Mouse (Mus musculus) heart, embryonic 16.5 days (tissue): ENCODE data around the gene Htr2a. TPM values are rescaled to one million over a fixed set of nuclear protein-coding genes. Genes with fewer than 3 reads are reported as not detected.

ENCODE experiments used
- ATAC-seq: fragments of 200-750 bp; cut with Nextera tagmentation; replicated peaks from 2 replicates; pipeline ENCODE4 v1.8.0; 2017; ENCODE audit warnings: moderate number of reproducible peaks; ENCODE audit not compliant: insufficient read depth, low FRiP score; ENCODE audit errors: extremely low read depth
- H3K27ac ChIP-seq: fragments of 300-500 bp; sonication (generic); 2 replicates; pipeline ENCODE4 v1.5.1; 2014; ENCODE audit warnings: mild to moderate bottlenecking, low read length, control low read depth, moderate library complexity
- H3K27me3 ChIP-seq: fragments of 300-500 bp; sonication (generic); 2 replicates; pipeline ENCODE4 v1.6.1; 2014; ENCODE audit warnings: low read length, mixed read lengths; ENCODE audit not compliant: control insufficient read depth, insufficient read depth
- H3K36me3 ChIP-seq: fragments of 300-500 bp; sonication (generic); 2 replicates; pipeline ENCODE4 v1.6.1; 2014; ENCODE audit not compliant: control insufficient read depth, insufficient read depth
- H3K4me1 ChIP-seq: fragments of 300-500 bp; sonication (generic); 2 replicates; pipeline ENCODE4 v1.6.1; 2014; ENCODE audit warnings: low read length, mixed read lengths; ENCODE audit not compliant: control insufficient read depth, insufficient read depth
- H3K4me2 ChIP-seq: fragments of 300-500 bp; sonication (generic); 2 replicates; pipeline ENCODE4 v1.6.1; 2014; ENCODE audit warnings: low read depth, mild to moderate bottlenecking, control low read depth, low read length
- H3K4me3 ChIP-seq: fragments of 300-500 bp; sonication (generic); 2 replicates; pipeline ENCODE4 v1.5.1; 2014; ENCODE audit warnings: mild to moderate bottlenecking, control low read depth, low read length
- H3K9ac ChIP-seq: fragments of 300-500 bp; sonication (generic); 2 replicates; pipeline ENCODE4 v1.6.1; 2014; ENCODE audit warnings: low read length, control low read depth
- H3K9me3 ChIP-seq: fragments of 300-500 bp; sonication (generic); replicated peaks from 2 replicates; pipeline ENCODE4 v1.6.1; 2016; ENCODE audit warnings: low read length; ENCODE audit not compliant: control insufficient read depth
- WGBS: fragments of 180-500 bp; shearing (Covaris S2); extraction: QIAGEN DNeasy Blood & Tissue Kit; methylation state at CpG from one replicate; pipeline ENCODE4 v1.1.7; 2014; 5-methylcytosine and 5-hydroxymethylcytosine counted together
- polyA plus RNA-seq: library from polyadenylated mRNA; unstranded; fragments of >200 nt; fragmentation: Nextera tagmentation; extraction: Ambion mirVana; gene quantifications from 2 replicates; pipeline ENCODE4 v1.2.1, GENCODE M21; 2015

Htr2a gene
- polyA plus RNA-seq, result 0.79 and 0.88 TPM in 2 replicates

GRCm38 (mm10) chr14:74640819-74641381 lies at the start of gene Htr2a:
TSS of gene Htr2a (plus strand) at chr14:74640840.
- Histone ChIP-seq H3K27me3 (no peaks in the 10 kb centered on the region), H3K36me3 (no peaks in the 10 kb centered on the region), H3K4me2 (peak within 1 kb of the TSS; percentile 80), H3K4me3 (peak within 1 kb of the TSS; percentile 63), H3K9ac (peak within 1 kb of the TSS; percentile 63), H3K9me3 (no peaks in the 10 kb centered on the region), H3K4me1 (peaks cover 15% of the 10 kb centered on the region), H3K27ac (peak within 1 kb of the TSS; percentile 1; the same call in 1 of the 2 replicates)
- under 1% methylated on average over 20 of the region's 20 CpGs for WGBS
- no peak; the same call in 1 of the 2 replicates for ATAC-seq

GRCm38 (mm10) chr14:74601333-74602087 lies 39.1 kb upstream of the Htr2a start:
- H3K9me3 ChIP-seq, result no peaks in the 10 kb centered on the region
- no peak overlapping the region for H3K4me2 ChIP-seq
- H3K36me3 ChIP-seq, result no peaks in the 10 kb centered on the region
- no peak overlapping the region for H3K4me3 ChIP-seq
- no peaks in the 10 kb centered on the region for H3K27me3 ChIP-seq
- H3K27ac ChIP-seq, result no peak overlapping the region
- no peaks in the 10 kb centered on the region for H3K4me1 ChIP-seq
- H3K9ac ChIP-seq, result no peak overlapping the region
- WGBS, result 65% methylated on average over 5 of the region's 5 CpGs
- no peak for ATAC-seq

GRCm38 (mm10) chr14:74602543-74602942 lies 38.1 kb upstream of the Htr2a start:
- WGBS, result 40% methylated on average over 7 of the region's 7 CpGs
- H3K36me3 ChIP-seq, result no peaks in the 10 kb centered on the region
- no peak overlapping the region for H3K4me2 ChIP-seq
- H3K4me3 ChIP-seq, result no peak overlapping the region
- no peaks in the 10 kb centered on the region for H3K27me3 ChIP-seq
- H3K4me1 ChIP-seq, result no peaks in the 10 kb centered on the region
- ATAC-seq, result no peak
- no peaks in the 10 kb centered on the region for H3K9me3 ChIP-seq
- no peak overlapping the region for H3K9ac ChIP-seq
- no peak overlapping the region for H3K27ac ChIP-seq

- Histone ChIP-seq H3K4me1 (no peaks in the 10 kb centered on the region), H3K27ac (no peak overlapping the region), H3K9me3 (no peaks in the 10 kb centered on the region), H3K4me3 (no peak overlapping the region), H3K36me3 (no peaks in the 10 kb centered on the region), H3K9ac (no peak overlapping the region), H3K4me2 (no peak overlapping the region), H3K27me3 (no peaks in the 10 kb centered on the region)
- 70% methylated on average over 7 of the region's 7 CpGs for WGBS
- no peak for ATAC-seq
Observed at GRCm38 (mm10) chr14:74603131-74603766, 37.4 kb upstream of the Htr2a start.

- Histone ChIP-seq H3K4me1 (no peaks in the 10 kb centered on the region), H3K36me3 (no peaks in the 10 kb centered on the region), H3K4me2 (no peak overlapping the region), H3K27ac (no peak overlapping the region), H3K4me3 (no peak overlapping the region), H3K27me3 (no peaks in the 10 kb centered on the region), H3K9ac (no peak overlapping the region), H3K9me3 (no peaks in the 10 kb centered on the region)
- ATAC-seq, result no peak
- WGBS, result 51% methylated on average over 8 of the region's 8 CpGs
Observed at GRCm38 (mm10) chr14:74611326-74611725, 29.3 kb upstream of the Htr2a start.

GRCm38 (mm10) chr14:74618858-74619257 lies 21.8 kb upstream of the Htr2a start:
- H3K36me3 ChIP-seq, result no peaks in the 10 kb centered on the region
- ATAC-seq, result no peak

GRCm38 (mm10) chr14:74638071-74638470 lies 2.6 kb upstream of the Htr2a start:
- no peak for ATAC-seq

More at GRCm38 (mm10) chr14:74618858-74619257, 21.8 kb upstream of the Htr2a start:
- no peak overlapping the region for H3K4me2 ChIP-seq
- no peaks in the 10 kb centered on the region for H3K4me1 ChIP-seq
- 58% methylated on average over 4 of the region's 4 CpGs for WGBS
- H3K4me3 ChIP-seq, result no peak overlapping the region
- H3K27me3 ChIP-seq, result no peaks in the 10 kb centered on the region
- H3K9ac ChIP-seq, result no peak overlapping the region
- H3K9me3 ChIP-seq, result no peaks in the 10 kb centered on the region
- no peak overlapping the region for H3K27ac ChIP-seq

GRCm38 (mm10) chr14:74641668-74642230 lies 1.1 kb downstream of the Htr2a start:
- H3K27me3 ChIP-seq, result no peaks in the 10 kb centered on the region
- H3K4me3 ChIP-seq, result peak overlapping the region; percentile 63
- H3K36me3 ChIP-seq, result no peaks in the 10 kb centered on the region
- no peaks in the 10 kb centered on the region for H3K9me3 ChIP-seq
- peak overlapping the region; percentile 63 for H3K9ac ChIP-seq
- ATAC-seq, result no peak
- 22% methylated on average over 17 of the region's 17 CpGs for WGBS
- H3K4me2 ChIP-seq, result peak overlapping the region; percentile 80
- peaks cover 22% of the 10 kb centered on the region for H3K4me1 ChIP-seq
- no peak overlapping the region for H3K27ac ChIP-seq

More at GRCm38 (mm10) chr14:74638071-74638470, 2.6 kb upstream of the Htr2a start:
- H3K4me3 ChIP-seq, result no peak overlapping the region
- no peaks in the 10 kb centered on the region for H3K9me3 ChIP-seq
- no peak overlapping the region for H3K4me2 ChIP-seq
- no peak overlapping the region for H3K27ac ChIP-seq
- no peak overlapping the region for H3K9ac ChIP-seq
- H3K27me3 ChIP-seq, result no peaks in the 10 kb centered on the region
- no peaks in the 10 kb centered on the region for H3K36me3 ChIP-seq
- WGBS, result 80% methylated on average over 4 of the region's 4 CpGs
- H3K4me1 ChIP-seq, result peaks cover 9% of the 10 kb centered on the region
